Mouse (Mus musculus): ENCODE measurements around the gene Ptpn5.

GRCm38 (mm10) chr7:47073536-47074521 is 59.7 kb downstream of the Ptpn5 start:
- TF ChIP-seq CTCF (IDR thresholded peaks at IDR 0.05) (no peak), EP300 (IDR thresholded peaks at IDR 0.05; ENCODE audit: insufficient read depth, low read depth, low read length) (no peak), POLR2A (IDR thresholded peaks at IDR 0.05; ENCODE audit: insufficient read depth, low read depth, low read length) (no peak)
